Mouse (Mus musculus): Measurements from ENCODE around the gene Bank1. TPM values are rescaled to one million over a fixed set of nuclear protein-coding genes. Genes with fewer than 3 reads are reported as not detected.

Gene Bank1
- polyA plus RNA-seq, 1 experiment from 2014 or later: 0.51 TPM

DNA sequence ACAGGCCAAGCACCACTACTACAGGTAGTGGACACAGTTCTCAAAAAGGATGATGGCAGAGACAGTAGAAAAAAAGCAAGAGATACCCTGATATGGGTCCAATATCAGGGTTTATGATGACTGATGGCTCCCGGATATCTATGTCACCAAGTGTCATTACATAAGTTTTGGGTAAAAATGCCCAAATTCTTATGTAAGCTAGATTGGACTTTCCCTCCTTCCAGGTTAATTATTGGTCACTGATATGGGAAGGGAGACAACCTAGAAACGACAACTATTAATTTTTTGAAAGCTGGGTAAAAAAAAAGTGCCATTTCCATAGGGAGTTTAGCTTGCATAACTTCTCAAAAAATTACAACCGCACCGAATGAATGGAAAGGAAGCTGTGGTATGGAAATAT is 277.8 kb downstream of the Bank1 start:
- H3K4me2 ChIP-seq (replicated peaks; ENCODE audit: low read depth, low read length): no peak overlapping the region
- DNase-seq (ENCODE audit: low spot score) (no peak), ATAC-seq (no peak)
- no peaks in the 10 kb centered on the region for H3K36me3 ChIP-seq (ENCODE audit: insufficient read depth, low read length)
- H3K9ac ChIP-seq (replicated peaks; ENCODE audit: low read depth): no peak overlapping the region
- no peak overlapping the region for H3K27ac ChIP-seq (ENCODE audit: low read length)
- no peaks in the 10 kb centered on the region for H3K27me3 ChIP-seq (replicated peaks; ENCODE audit: insufficient read depth, low read length)
- TF ChIP-seq CTCF (IDR thresholded peaks at IDR 0.05) (no peak), EP300 (IDR thresholded peaks at IDR 0.05) (no peak)
- no peak overlapping the region for H3K4me3 ChIP-seq (ENCODE audit: low read depth, low read length)
- no peaks in the 10 kb centered on the region for H3K9me3 ChIP-seq (ENCODE audit: low read length)
- WGBS: 63% methylated on average over 4 of the region's 4 CpGs
- H3K4me1 ChIP-seq (ENCODE audit: insufficient read depth, low read depth, low read length): no peaks in the 10 kb centered on the region

DNA sequence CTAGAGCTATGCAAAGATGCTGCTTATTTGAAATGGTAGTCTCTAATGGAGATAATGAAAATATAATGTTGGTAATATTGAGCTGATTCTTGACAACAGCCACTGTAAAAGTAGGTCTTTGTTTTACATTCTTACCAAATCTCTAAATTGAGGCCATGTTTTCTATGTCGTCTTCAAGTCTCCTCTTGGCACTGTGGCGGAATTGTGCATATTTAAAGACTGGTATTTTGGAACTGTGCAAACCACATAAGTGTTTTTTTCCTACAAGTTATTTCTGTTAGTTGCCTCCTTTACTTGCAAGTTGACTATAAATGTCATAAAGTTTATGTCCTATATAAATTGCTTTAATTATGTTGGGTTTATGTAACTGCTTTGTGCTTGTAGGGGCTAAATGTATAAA is 280.5 kb downstream of the Bank1 start:
- WGBS: 78% methylated on average over 2 of the region's 2 CpGs
- H3K27ac ChIP-seq (ENCODE audit: low read length): no peak overlapping the region
- no peak for DNase-seq (ENCODE audit: low spot score)
- no peaks in the 10 kb centered on the region for H3K4me1 ChIP-seq (ENCODE audit: insufficient read depth, low read depth, low read length)
- no peak overlapping the region for H3K4me2 ChIP-seq (replicated peaks; ENCODE audit: low read depth, low read length)
- H3K4me3 ChIP-seq (ENCODE audit: low read depth, low read length): no peak overlapping the region
- no peak overlapping the region for H3K9ac ChIP-seq (replicated peaks; ENCODE audit: low read depth)
- no peak for TF ChIP-seq CTCF (IDR thresholded peaks at IDR 0.05)
- TF ChIP-seq EP300 (IDR thresholded peaks at IDR 0.05): no peak
- no peaks in the 10 kb centered on the region for H3K9me3 ChIP-seq (ENCODE audit: low read length)
- H3K27me3 ChIP-seq (replicated peaks; ENCODE audit: insufficient read depth, low read length): no peaks in the 10 kb centered on the region
- no peaks in the 10 kb centered on the region for H3K36me3 ChIP-seq (ENCODE audit: insufficient read depth, low read length)
- ATAC-seq: no peak

DNA sequence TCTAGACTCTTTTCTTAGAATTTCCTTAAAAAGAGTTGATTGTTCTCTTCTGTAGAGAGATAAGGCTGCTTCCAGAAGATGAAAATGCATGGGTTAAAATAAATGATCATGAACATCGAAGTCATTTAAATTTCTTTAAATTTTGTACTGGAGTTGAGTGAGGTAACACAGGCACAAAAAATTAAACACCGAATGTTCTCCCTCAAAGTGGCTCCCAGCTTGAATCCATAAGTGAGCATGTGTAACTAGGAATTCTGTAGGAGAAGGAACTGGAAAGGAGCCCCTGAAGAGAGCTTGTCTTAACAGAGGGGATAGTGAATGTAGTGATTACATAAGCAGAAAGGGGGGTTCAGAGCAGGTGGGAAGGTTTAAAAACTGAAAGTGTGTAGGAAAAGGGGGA is 285.8 kb downstream of the Bank1 start:
- H3K9ac ChIP-seq (replicated peaks; ENCODE audit: low read depth): no peak overlapping the region
- 76% methylated on average over 2 of the region's 2 CpGs for WGBS
- no peaks in the 10 kb centered on the region for H3K27me3 ChIP-seq (replicated peaks; ENCODE audit: insufficient read depth, low read length)
- H3K4me3 ChIP-seq (ENCODE audit: low read depth, low read length): no peak overlapping the region
- H3K9me3 ChIP-seq (ENCODE audit: low read length): no peaks in the 10 kb centered on the region
- no peak overlapping the region for H3K4me2 ChIP-seq (replicated peaks; ENCODE audit: low read depth, low read length)
- H3K36me3 ChIP-seq (ENCODE audit: insufficient read depth, low read length): no peaks in the 10 kb centered on the region
- TF ChIP-seq EP300 (IDR thresholded peaks at IDR 0.05): no peak
- no peak for TF ChIP-seq CTCF (IDR thresholded peaks at IDR 0.05)
- no peak overlapping the region for H3K27ac ChIP-seq (ENCODE audit: low read length)
- no peaks in the 10 kb centered on the region for H3K4me1 ChIP-seq (ENCODE audit: insufficient read depth, low read depth, low read length)
- DNase-seq (ENCODE audit: low spot score) (no peak), ATAC-seq (no peak)

DNA sequence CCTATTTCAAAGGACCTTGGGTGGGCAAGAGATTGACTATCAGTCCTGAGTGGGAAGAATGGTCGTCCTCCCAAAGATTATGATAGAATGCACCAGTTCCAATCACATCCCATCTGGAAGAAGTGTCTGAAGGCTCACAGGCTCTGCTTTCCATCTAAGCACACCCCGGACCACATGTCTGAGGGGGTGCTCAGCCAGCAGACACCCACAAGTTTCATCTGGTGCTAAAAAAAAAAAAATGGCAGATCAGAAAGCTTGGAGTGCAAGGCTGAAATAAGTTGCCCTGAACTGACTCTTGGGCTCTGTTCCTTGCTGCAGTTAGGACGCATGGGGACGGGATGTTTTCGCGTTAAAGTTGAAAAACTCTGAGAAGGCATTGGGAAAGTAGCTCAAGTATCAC is 286.4 kb downstream of the Bank1 start:
- 73% methylated on average over 6 of the region's 6 CpGs for WGBS
- Histone ChIP-seq H3K36me3 (ENCODE audit: insufficient read depth, low read length) (no peaks in the 10 kb centered on the region), H3K9me3 (ENCODE audit: low read length) (no peaks in the 10 kb centered on the region), H3K27me3 (replicated peaks; ENCODE audit: insufficient read depth, low read length) (no peaks in the 10 kb centered on the region), H3K4me2 (replicated peaks; ENCODE audit: low read depth, low read length) (no peak overlapping the region), H3K4me1 (ENCODE audit: insufficient read depth, low read depth, low read length) (no peaks in the 10 kb centered on the region), H3K4me3 (ENCODE audit: low read depth, low read length) (no peak overlapping the region), H3K27ac (ENCODE audit: low read length) (no peak overlapping the region), H3K9ac (replicated peaks; ENCODE audit: low read depth) (no peak overlapping the region)
- DNase-seq (ENCODE audit: low spot score) (no peak), ATAC-seq (no peak)
- TF ChIP-seq EP300 (IDR thresholded peaks at IDR 0.05) (no peak), CTCF (IDR thresholded peaks at IDR 0.05) (no peak)

DNA sequence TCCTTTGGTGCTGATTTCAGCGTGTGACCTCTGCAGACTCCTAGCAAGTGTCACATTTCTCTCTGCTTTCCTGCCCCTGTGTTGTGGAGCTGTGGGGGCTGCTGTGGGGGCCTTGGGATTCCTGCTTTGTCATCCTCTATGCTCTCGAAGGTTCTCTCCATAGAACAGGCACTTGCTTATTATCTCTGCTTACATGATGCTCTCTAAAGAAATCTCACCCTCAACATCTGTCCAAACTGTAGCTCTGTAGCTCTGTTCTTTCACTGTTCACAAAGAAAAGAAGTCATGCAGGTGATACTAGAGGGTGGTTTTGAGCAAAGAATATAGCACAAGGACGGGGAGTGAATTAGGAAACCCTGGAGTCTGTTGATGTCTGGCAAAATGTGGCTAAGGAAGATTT is 288.6 kb downstream of the Bank1 start:
- Histone ChIP-seq H3K4me1 (ENCODE audit: insufficient read depth, low read depth, low read length) (no peaks in the 10 kb centered on the region), H3K9me3 (ENCODE audit: low read length) (no peaks in the 10 kb centered on the region), H3K4me3 (ENCODE audit: low read depth, low read length) (no peak overlapping the region), H3K36me3 (ENCODE audit: insufficient read depth, low read length) (no peaks in the 10 kb centered on the region), H3K4me2 (replicated peaks; ENCODE audit: low read depth, low read length) (no peak overlapping the region), H3K9ac (replicated peaks; ENCODE audit: low read depth) (no peak overlapping the region), H3K27me3 (replicated peaks; ENCODE audit: insufficient read depth, low read length) (no peaks in the 10 kb centered on the region), H3K27ac (ENCODE audit: low read length) (no peak overlapping the region)
- TF ChIP-seq CTCF (IDR thresholded peaks at IDR 0.05) (no peak), EP300 (IDR thresholded peaks at IDR 0.05) (no peak)
- DNase-seq (ENCODE audit: low spot score): no peak
- no peak for ATAC-seq
- 32% methylated on average over 3 of the region's 3 CpGs for WGBS

DNA sequence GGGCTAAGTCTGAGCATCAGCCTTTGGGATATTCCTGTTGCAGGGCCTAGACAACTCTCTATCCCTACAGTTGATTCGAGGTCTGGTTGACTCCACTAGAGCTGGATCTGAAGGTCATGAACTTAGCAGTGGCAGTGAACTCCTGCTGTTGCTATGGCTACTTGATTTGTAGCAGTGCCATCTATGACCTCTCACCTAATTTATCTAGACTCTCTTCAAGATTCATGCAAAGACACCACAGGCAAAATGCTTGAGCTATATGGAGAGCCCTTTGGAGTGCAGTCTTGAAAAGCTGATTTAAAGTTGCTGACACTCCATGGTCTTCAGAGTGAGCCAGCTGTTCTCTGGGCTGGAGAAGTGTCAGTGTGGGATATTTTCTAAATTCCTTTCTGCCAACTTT is 290.1 kb downstream of the Bank1 start:
- 14% methylated on average over 1 of the region's 1 CpGs for WGBS
- Histone ChIP-seq H3K27me3 (replicated peaks; ENCODE audit: insufficient read depth, low read length) (no peaks in the 10 kb centered on the region), H3K4me3 (ENCODE audit: low read depth, low read length) (no peak overlapping the region), H3K9ac (replicated peaks; ENCODE audit: low read depth) (no peak overlapping the region), H3K27ac (ENCODE audit: low read length) (no peak overlapping the region), H3K36me3 (ENCODE audit: insufficient read depth, low read length) (no peaks in the 10 kb centered on the region), H3K4me1 (ENCODE audit: insufficient read depth, low read depth, low read length) (no peaks in the 10 kb centered on the region), H3K4me2 (replicated peaks; ENCODE audit: low read depth, low read length) (no peak overlapping the region), H3K9me3 (ENCODE audit: low read length) (no peaks in the 10 kb centered on the region)
- ATAC-seq: peak; percentile 16; the same call in 1 of the 2 replicates
- TF ChIP-seq CTCF (IDR thresholded peaks at IDR 0.05): no peak
- no peak for TF ChIP-seq EP300 (IDR thresholded peaks at IDR 0.05)
- DNase-seq (ENCODE audit: low spot score): no peak

DNA sequence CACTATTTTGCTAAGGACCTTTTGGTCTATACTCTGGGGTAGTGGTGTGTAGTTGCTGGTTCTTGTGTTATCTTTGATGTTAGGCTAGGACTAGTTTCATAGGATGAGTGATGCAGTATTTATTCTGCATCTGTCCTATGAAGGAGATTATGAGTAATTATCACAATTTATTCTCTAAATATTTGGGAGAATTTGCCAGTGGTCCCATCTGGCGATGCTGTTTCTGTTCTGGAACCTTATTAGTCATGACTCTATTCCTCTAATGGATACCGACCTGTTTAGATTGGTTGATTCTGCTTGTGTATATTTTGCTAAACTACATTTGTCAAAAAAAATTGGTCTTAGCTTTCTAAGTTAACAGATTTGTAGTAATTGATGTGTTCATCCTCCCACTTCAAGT is 301.0 kb downstream of the Bank1 start:
- no peak overlapping the region for H3K27ac ChIP-seq (ENCODE audit: low read length)
- no peak for ATAC-seq
- H3K9ac ChIP-seq (replicated peaks; ENCODE audit: low read depth): no peak overlapping the region
- H3K4me1 ChIP-seq (ENCODE audit: insufficient read depth, low read depth, low read length): no peaks in the 10 kb centered on the region
- no peaks in the 10 kb centered on the region for H3K9me3 ChIP-seq (ENCODE audit: low read length)
- H3K4me3 ChIP-seq (ENCODE audit: low read depth, low read length): no peak overlapping the region
- no peaks in the 10 kb centered on the region for H3K36me3 ChIP-seq (ENCODE audit: insufficient read depth, low read length)
- WGBS: 68% methylated on average over 2 of the region's 2 CpGs
- TF ChIP-seq CTCF (IDR thresholded peaks at IDR 0.05) (no peak), EP300 (IDR thresholded peaks at IDR 0.05) (no peak)
- H3K27me3 ChIP-seq (replicated peaks; ENCODE audit: insufficient read depth, low read length): no peaks in the 10 kb centered on the region
- H3K4me2 ChIP-seq (replicated peaks; ENCODE audit: low read depth, low read length): no peak overlapping the region
- no peak for DNase-seq (ENCODE audit: low spot score)

Data from lung, postnatal 0 days (tissue).